Mouse (Mus musculus): ENCODE results near the gene Etaa1.

- TF ChIP-seq USF1 (IDR thresholded peaks at IDR 0.05; ENCODE audit: low read depth, low read length) (no peak), MAX (IDR thresholded peaks at IDR 0.05; ENCODE audit: low read length) (no peak), HCFC1 (IDR thresholded peaks at IDR 0.05; ENCODE audit: low read depth, low read length) (no peak), BHLHE40 (IDR thresholded peaks at IDR 0.05; ENCODE audit: low read depth, low read length) (no peak), SIN3A (IDR thresholded peaks at IDR 0.05; ENCODE audit: low read length) (no peak), CTCF (conservative IDR thresholded peaks at IDR 0.05 in 1 of 2, IDR thresholded peaks at IDR 0.05 in 1 of 2; ENCODE audit: low read depth in 2 of 2, low read length in 2 of 2) (no peak)
These were observed 36.6 kb downstream of the Etaa1 start for GRCm38 (mm10) chr11:17917101-17917500.
